Mouse (Mus musculus) thymus, postnatal 25 days (tissue): Measurements from ENCODE around the gene Galnt18.

Experiments used
- DNase-seq: peaks from one replicate; pipeline ENCODE4 v3.0.0; 2022

Galnt18 gene

DNA sequence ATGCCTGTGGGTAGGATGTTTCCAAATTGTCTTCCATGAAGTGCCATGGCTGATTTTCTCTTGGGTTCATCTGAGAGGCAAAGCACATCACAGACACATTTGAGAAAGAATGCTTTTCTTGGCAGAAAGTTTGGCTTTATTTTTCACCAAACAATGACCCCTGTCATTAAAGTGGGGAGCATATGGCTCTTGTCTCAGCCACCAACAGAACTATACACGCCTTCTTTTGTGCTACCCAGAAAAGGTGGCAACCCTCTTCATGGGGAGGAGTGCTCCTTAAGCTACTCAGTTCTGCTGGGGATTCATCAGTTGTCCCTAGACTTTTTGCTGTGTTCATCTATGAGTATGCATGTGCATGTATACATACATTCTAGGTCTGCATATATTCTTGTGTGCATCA is 327.8 kb downstream of the Galnt18 start:
- no peak for DNase-seq

DNA sequence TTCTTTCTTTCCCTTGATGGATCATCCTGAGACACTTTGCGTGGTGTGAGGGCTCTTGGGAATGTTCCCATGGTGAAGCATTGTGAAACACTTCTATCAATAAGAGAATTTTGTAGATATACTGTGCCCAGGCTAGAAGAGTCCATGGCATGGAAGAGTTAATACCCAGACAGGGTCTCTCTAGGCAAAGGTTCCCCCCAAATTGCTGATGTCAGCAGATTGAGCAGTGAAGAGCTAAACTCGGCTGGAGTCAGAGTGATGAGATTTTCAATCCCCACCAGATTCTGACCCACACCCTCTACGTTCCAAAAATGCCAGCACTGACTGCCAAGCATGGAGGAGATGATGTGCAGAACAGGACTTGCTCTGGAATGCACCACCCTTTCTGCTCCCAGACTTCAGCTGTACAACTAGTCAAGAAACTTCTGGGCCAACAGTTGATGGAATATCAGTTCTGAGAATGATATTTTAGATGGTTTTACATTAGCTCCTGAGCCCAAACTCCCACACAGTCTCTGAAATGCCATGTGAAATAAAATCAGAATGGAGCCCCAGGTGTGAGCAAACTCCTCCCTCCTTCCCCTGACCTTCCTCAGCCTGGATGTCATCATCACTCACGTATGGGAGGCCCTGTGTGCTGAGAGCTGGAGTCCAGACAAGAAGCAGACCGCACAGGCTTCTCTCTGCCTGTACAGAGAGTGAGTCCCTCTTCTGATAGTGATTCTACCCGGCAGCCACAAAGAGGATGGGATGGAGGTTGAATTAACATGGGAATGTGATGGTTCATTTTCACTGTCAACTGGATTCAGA is 329.3 kb downstream of the Galnt18 start:
- DNase-seq, result no peak

DNA sequence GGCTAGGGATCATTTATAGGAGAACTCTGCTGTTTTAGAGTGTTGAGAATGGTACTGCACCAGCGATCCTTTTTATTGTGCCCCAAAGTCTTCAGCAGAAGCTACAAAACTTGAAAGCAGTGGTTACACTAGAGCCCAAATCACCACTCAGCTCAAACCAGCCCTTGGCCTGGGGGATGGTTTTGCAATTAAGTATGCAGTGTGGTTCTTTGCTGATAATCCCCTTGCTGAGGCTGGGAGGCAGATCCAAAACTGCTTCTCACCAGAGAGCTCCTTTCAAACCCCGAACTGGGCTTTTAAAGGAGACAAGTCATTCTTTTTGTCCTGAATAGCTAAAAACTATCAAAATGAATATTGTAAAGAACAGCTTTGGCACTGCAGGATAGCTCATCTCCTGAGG is 346.6 kb downstream of the Galnt18 start:
- no peak for DNase-seq

DNA sequence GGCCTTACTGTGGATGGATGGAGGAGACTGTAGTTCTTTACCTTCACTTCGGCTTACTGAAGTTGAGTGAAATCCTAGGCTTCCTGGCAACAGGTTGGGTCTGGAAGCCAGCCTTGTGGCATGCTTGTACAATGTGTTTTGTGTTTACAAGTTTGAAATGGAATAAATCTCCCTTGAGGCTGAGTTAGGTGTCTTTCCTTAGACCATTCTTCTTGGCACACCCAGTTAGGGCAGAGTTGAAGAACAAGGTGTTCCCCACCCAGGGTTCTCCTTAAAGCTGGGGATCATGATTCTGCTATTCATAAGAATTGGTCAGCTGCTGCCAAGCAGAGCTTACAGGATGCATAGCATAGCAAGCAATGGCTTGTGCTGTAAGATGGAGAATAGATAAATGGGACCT is 352.4 kb downstream of the Galnt18 start:
- DNase-seq, result no peak
